Mouse (Mus musculus): ENCODE results near the gene Unc13a. TPM values are rescaled to one million over a fixed set of nuclear protein-coding genes. Genes with fewer than 3 reads are reported as not detected.

Gene Unc13a
- total RNA-seq, 1 experiment = 3.0 TPM

DNA sequence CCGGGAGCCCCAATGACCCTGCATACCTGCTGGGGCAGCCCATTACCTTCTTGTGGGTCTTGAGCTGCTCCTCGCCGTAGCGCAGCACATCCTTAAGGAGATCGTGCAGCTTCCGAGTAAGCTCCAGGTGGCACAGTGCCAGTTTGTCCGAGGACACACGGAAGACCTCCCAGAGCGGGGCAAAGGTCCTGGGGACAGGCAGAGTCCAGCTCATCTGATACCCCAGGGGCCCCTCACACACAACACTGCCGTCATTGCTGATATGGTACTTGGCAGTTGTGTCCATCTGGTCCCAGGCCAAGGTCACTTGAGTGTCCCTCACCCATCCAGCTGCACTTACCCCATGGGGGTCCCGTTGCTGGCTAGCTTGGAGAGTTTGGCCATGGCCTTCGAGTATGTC lies 45.5 kb upstream of the Unc13a start:
- no peak for DNase-seq (ENCODE audit: low read depth, low spot score)
- in situ Hi-C loops (cut with MboI; ENCODE audit: low sequenced_read_pairs in 2 of 2, unreplicated experiment in 2 of 2) = no loop called here
- no peak overlapping the region for H3K27ac ChIP-seq (ENCODE audit: insufficient read depth, low read depth, low read length, poor library complexity, severe bottlenecking)
- peaks cover 2 to 8% of the 10 kb centered on the region in 2 experiments; a peak in 2 of 4 replicates for H3K4me1 ChIP-seq (ENCODE audit: control insufficient read depth in 2 of 2, insufficient read depth in 2 of 2, low read length in 2 of 2, poor library complexity in 1 of 2)
- H3K9me3 ChIP-seq (ENCODE audit: control insufficient read depth, insufficient read depth, low read depth, low read length) = no peaks in the 10 kb centered on the region
- TF ChIP-seq MAFK (IDR thresholded peaks at IDR 0.05; ENCODE audit: insufficient read depth, low read depth, low read length) = no peak
- TF ChIP-seq ZC3H11A (IDR thresholded peaks at IDR 0.05; ENCODE audit: borderline replicate concordance, low read depth, low read length) = no peak
- peaks cover 9% of the 10 kb centered on the region; the same call in 1 of the 2 replicates for H3K36me3 ChIP-seq (ENCODE audit: control insufficient read depth, insufficient read depth, low read length, poor library complexity, severe bottlenecking)
- H3K4me3 ChIP-seq (ENCODE audit: insufficient read depth in 1 of 2, low read depth in 1 of 2, low read length in 2 of 2, poor library complexity in 1 of 2, severe bottlenecking in 1 of 2) = no peak overlapping the region
- no peak overlapping the region for H3K9ac ChIP-seq (ENCODE audit: insufficient read depth, low read depth, low read length, poor library complexity, severe bottlenecking)

GRCm38 (mm10) chr8:71716561-71717053 lies 45.0 kb upstream of the Unc13a start:
- no peak for DNase-seq (ENCODE audit: low read depth, low spot score)
- in situ Hi-C loops (cut with MboI; ENCODE audit: low sequenced_read_pairs in 2 of 2, unreplicated experiment in 2 of 2) = no loop called here
- peaks cover 2 to 8% of the 10 kb centered on the region in 2 experiments; a peak in 2 of 4 replicates for H3K4me1 ChIP-seq (ENCODE audit: control insufficient read depth in 2 of 2, insufficient read depth in 2 of 2, low read length in 2 of 2, poor library complexity in 1 of 2)
- H3K36me3 ChIP-seq (ENCODE audit: control insufficient read depth, insufficient read depth, low read length, poor library complexity, severe bottlenecking) = peaks cover 9% of the 10 kb centered on the region; the same call in 1 of the 2 replicates
- no peak overlapping the region for H3K4me3 ChIP-seq (ENCODE audit: insufficient read depth in 1 of 2, low read depth in 1 of 2, low read length in 2 of 2, poor library complexity in 1 of 2, severe bottlenecking in 1 of 2)
- peak overlapping the region; percentile 14; the same call in 1 of the 2 replicates for H3K9ac ChIP-seq (ENCODE audit: insufficient read depth, low read depth, low read length, poor library complexity, severe bottlenecking)
- TF ChIP-seq ZNF384 (IDR thresholded peaks at IDR 0.05; ENCODE audit: low read depth, low read length) (no peak), CHD2 (IDR thresholded peaks at IDR 0.05; ENCODE audit: low read depth, low read length) (peak; percentile 73; the same call in 1 of the 2 replicates)
- no peaks in the 10 kb centered on the region for H3K9me3 ChIP-seq (ENCODE audit: control insufficient read depth, insufficient read depth, low read depth, low read length)
- no peak overlapping the region for H3K27ac ChIP-seq (ENCODE audit: insufficient read depth, low read depth, low read length, poor library complexity, severe bottlenecking)

DNA sequence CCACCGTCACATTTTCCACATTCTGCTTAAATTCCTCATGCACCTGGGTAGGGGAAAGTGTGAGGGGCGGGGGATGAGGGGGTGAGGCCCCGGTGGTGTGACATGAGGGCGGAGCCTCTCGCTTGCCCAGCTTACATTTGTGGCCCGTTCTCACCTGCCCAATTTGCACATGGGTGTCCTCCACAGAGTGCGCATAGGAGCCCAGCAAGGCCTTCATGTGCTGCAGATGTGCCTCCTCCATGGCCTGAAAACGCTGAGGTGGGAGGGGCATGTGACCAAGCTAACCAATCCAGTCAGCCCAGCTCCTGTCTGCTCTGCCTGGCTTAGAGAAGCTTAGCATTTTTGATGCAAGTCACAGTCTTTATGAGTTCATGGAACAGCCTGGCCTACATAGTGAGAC lies 44.0 kb upstream of the Unc13a start:
- Histone ChIP-seq H3K9me3 (ENCODE audit: control insufficient read depth, insufficient read depth, low read depth, low read length) (no peaks in the 10 kb centered on the region), H3K27ac (ENCODE audit: insufficient read depth, low read depth, low read length, poor library complexity, severe bottlenecking) (no peak overlapping the region), H3K9ac (ENCODE audit: insufficient read depth, low read depth, low read length, poor library complexity, severe bottlenecking) (no peak overlapping the region), H3K36me3 (ENCODE audit: control insufficient read depth, insufficient read depth, low read length, poor library complexity, severe bottlenecking) (peaks cover 9% of the 10 kb centered on the region; the same call in 1 of the 2 replicates), H3K4me3 (ENCODE audit: insufficient read depth in 1 of 2, low read depth in 1 of 2, low read length in 2 of 2, poor library complexity in 1 of 2, severe bottlenecking in 1 of 2) (no peak overlapping the region), H3K4me1 (ENCODE audit: control insufficient read depth in 2 of 2, insufficient read depth in 2 of 2, low read length in 2 of 2, poor library complexity in 1 of 2) (peaks cover 2 to 8% of the 10 kb centered on the region in 2 experiments; a peak in 2 of 4 replicates)
- no peak for TF ChIP-seq MAFK (IDR thresholded peaks at IDR 0.05; ENCODE audit: insufficient read depth, low read depth, low read length)
- TF ChIP-seq CHD2 (IDR thresholded peaks at IDR 0.05; ENCODE audit: low read depth, low read length) = no peak
- TF ChIP-seq ZNF384 (IDR thresholded peaks at IDR 0.05; ENCODE audit: low read depth, low read length) = no peak
- no peak for TF ChIP-seq HCFC1 (IDR thresholded peaks at IDR 0.05; ENCODE audit: borderline replicate concordance, insufficient read depth, low read length)
- TF ChIP-seq ZC3H11A (IDR thresholded peaks at IDR 0.05; ENCODE audit: borderline replicate concordance, low read depth, low read length) = no peak
- in situ Hi-C loops (cut with MboI; ENCODE audit: low sequenced_read_pairs in 2 of 2, unreplicated experiment in 2 of 2) = no loop called here
- DNase-seq (ENCODE audit: low read depth, low spot score) = no peak

DNA sequence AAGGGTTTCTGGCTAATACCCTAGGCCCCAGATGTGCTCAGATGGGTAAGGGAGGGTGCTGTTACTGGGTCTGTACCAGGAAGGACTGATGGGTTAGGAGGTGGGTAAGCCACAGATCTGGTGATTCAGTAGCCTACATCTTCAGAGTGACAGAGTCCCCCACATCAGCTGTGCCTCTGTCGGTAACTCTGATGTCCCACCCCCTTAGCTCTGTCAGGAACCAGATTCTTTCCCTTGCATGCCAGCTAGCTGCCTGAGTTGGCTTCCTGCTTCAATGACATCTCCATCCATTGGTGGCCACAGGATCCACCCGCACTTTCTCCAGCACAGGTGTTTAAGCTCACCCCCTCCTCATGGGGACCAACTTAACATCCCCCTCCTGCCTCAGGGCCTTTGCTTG lies 40.0 kb upstream of the Unc13a start:
- no peak for DNase-seq (ENCODE audit: low read depth, low spot score)
- Histone ChIP-seq H3K4me3 (ENCODE audit: insufficient read depth in 1 of 2, low read depth in 1 of 2, low read length in 2 of 2, poor library complexity in 1 of 2, severe bottlenecking in 1 of 2) (no peak overlapping the region), H3K9me3 (ENCODE audit: control insufficient read depth, insufficient read depth, low read depth, low read length) (no peaks in the 10 kb centered on the region), H3K9ac (ENCODE audit: insufficient read depth, low read depth, low read length, poor library complexity, severe bottlenecking) (no peak overlapping the region), H3K4me1 (ENCODE audit: control insufficient read depth in 2 of 2, insufficient read depth in 2 of 2, low read length in 2 of 2, poor library complexity in 1 of 2) (peaks cover 6 to 17% of the 10 kb centered on the region in 2 experiments; a peak in 2 of 4 replicates), H3K27ac (ENCODE audit: insufficient read depth, low read depth, low read length, poor library complexity, severe bottlenecking) (no peak overlapping the region), H3K36me3 (ENCODE audit: control insufficient read depth, insufficient read depth, low read length, poor library complexity, severe bottlenecking) (peaks cover 5% of the 10 kb centered on the region; the same call in 1 of the 2 replicates)
- in situ Hi-C loops (cut with MboI; ENCODE audit: low sequenced_read_pairs in 2 of 2, unreplicated experiment in 2 of 2) = no loop called here
- TF ChIP-seq CHD2 (IDR thresholded peaks at IDR 0.05; ENCODE audit: low read depth, low read length) (no peak), MAFK (IDR thresholded peaks at IDR 0.05; ENCODE audit: insufficient read depth, low read depth, low read length) (no peak), ZC3H11A (IDR thresholded peaks at IDR 0.05; ENCODE audit: borderline replicate concordance, low read depth, low read length) (no peak), ZNF384 (IDR thresholded peaks at IDR 0.05; ENCODE audit: low read depth, low read length) (no peak), HCFC1 (IDR thresholded peaks at IDR 0.05; ENCODE audit: borderline replicate concordance, insufficient read depth, low read length) (no peak)
